Mouse (Mus musculus) heart, embryonic 14.5 days (tissue): Measurements from ENCODE around the gene Gpr176. TPM values are rescaled to one million over a fixed set of nuclear protein-coding genes. Genes with fewer than 3 reads are reported as not detected.

Experiments used
- ATAC-seq: fragments of 200-750 bp; cut with Nextera tagmentation; 2 replicates; pipeline ENCODE4 v1.8.0; 2017; ENCODE audit warnings: low read depth, moderate TSS enrichment; ENCODE audit not compliant: insufficient number of reproducible peaks, insufficient read depth, low FRiP score
- H3K27ac ChIP-seq, 2 experiments: fragments of 200-500 bp in 1 of 2; fragments of 300-500 bp in 1 of 2; sonication (generic) in 1 of 2; replicated peaks in 1 of 2; 2 replicates each; pipeline ENCODE4 v1.5.1; 2012 to 2014; ENCODE audit warnings: low read depth in 2 of 2, low read length in 2 of 2, control low read depth in 1 of 2, mild to moderate bottlenecking in 1 of 2, mixed read lengths in 1 of 2; ENCODE audit not compliant: control insufficient read depth in 1 of 2, insufficient read depth in 1 of 2
- H3K27me3 ChIP-seq: fragments of 300-500 bp; sonication (generic); 2 replicates; pipeline ENCODE4 v1.6.1; 2014; ENCODE audit warnings: mild to moderate bottlenecking, low read length, control low read depth; ENCODE audit not compliant: control insufficient read depth, insufficient read depth
- H3K36me3 ChIP-seq: fragments of 300-500 bp; sonication (generic); 2 replicates; pipeline ENCODE4 v1.6.1; 2014; ENCODE audit warnings: mild to moderate bottlenecking, control low read depth, low read length, mixed read lengths; ENCODE audit not compliant: control insufficient read depth, insufficient read depth
- H3K4me1 ChIP-seq, 2 experiments: fragments of 200-500 bp in 1 of 2; fragments of 300-500 bp in 1 of 2; sonication (generic) in 1 of 2; 2 replicates each; pipeline ENCODE4 v1.6.1; 2012 to 2014; ENCODE audit warnings: low read length in 2 of 2, control low read depth in 1 of 2, mixed read lengths in 1 of 2; ENCODE audit not compliant: control insufficient read depth in 2 of 2, insufficient read depth in 2 of 2
- H3K4me2 ChIP-seq: fragments of 300-500 bp; sonication (generic); 2 replicates; pipeline ENCODE4 v1.6.1; 2014; ENCODE audit warnings: mild to moderate bottlenecking, low read length
- H3K4me3 ChIP-seq, 2 experiments: fragments of 200-500 bp in 1 of 2; fragments of 300-500 bp in 1 of 2; sonication (generic) in 1 of 2; 2 replicates each; pipeline ENCODE4 v1.5.1; 2012 to 2014; ENCODE audit warnings: low read length in 2 of 2, mild to moderate bottlenecking in 2 of 2, control low read depth in 1 of 2, low read depth in 1 of 2, moderate library complexity in 1 of 2; ENCODE audit not compliant: control insufficient read depth in 1 of 2, insufficient read depth in 1 of 2
- H3K9ac ChIP-seq: fragments of 300-500 bp; sonication (generic); 2 replicates; pipeline ENCODE4 v1.6.1; 2014; ENCODE audit warnings: mild to moderate bottlenecking, low read length
- H3K9me3 ChIP-seq: fragments of 300-500 bp; sonication (generic); 2 replicates; pipeline ENCODE4 v1.6.1; 2016; ENCODE audit warnings: low read length, control low read depth; ENCODE audit not compliant: control insufficient read depth
- WGBS: fragments of 180-500 bp; shearing (Covaris S2); extraction: QIAGEN DNeasy Blood & Tissue Kit; methylation state at CpG from one replicate; pipeline ENCODE4 v1.1.7; 2014; 5-methylcytosine and 5-hydroxymethylcytosine counted together
- microRNA-seq: library from miRNA; unstranded; fragments of <30 nt; microRNA quantifications from one replicate; pipeline ENCODE4, GENCODE M21; 2016
- polyA plus RNA-seq: library from polyadenylated mRNA; unstranded; fragments of >200 nt; fragmentation: Nextera tagmentation; extraction: Ambion mirVana; gene quantifications from 2 replicates; pipeline ENCODE4 v1.2.1, GENCODE M21; 2014

Gene Gpr176
- polyA plus RNA-seq, 1 experiment from 2014 or later: 0.76 TPM

DNA sequence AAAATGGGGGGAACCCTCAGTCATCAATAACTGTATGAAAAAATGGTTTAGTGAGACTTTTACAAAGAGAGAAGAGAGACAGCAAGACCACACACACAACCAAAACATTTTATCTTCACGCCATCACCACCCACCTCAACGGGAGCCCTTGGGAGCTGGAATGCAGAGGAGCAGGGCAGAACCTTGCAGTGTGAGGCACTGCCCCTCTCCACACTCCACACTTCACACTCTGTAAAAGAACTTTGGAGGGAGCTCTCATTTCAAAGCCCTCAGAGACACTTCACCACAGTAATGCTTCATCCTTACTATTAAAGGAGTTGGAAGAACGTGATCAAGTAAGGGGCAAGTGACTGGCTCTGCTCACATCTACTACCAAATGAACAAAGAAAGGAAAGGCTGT, 142.7 kb downstream of the Gpr176 start:
- 17% methylated on average over 3 of the region's 3 CpGs for WGBS
- Histone ChIP-seq H3K27ac (no peak overlapping the region), H3K9me3 (no peaks in the 10 kb centered on the region), H3K36me3 (no peaks in the 10 kb centered on the region), H3K4me2 (no peak overlapping the region), H3K9ac (no peak overlapping the region), H3K4me3 (no peak overlapping the region), H3K27me3 (no peaks in the 10 kb centered on the region; the same call in 1 of the 2 replicates), H3K4me1 (peaks cover 0 to 2% of the 10 kb centered on the region in 2 experiments; a peak in 1 of 4 replicates)
- no peak for ATAC-seq

DNA sequence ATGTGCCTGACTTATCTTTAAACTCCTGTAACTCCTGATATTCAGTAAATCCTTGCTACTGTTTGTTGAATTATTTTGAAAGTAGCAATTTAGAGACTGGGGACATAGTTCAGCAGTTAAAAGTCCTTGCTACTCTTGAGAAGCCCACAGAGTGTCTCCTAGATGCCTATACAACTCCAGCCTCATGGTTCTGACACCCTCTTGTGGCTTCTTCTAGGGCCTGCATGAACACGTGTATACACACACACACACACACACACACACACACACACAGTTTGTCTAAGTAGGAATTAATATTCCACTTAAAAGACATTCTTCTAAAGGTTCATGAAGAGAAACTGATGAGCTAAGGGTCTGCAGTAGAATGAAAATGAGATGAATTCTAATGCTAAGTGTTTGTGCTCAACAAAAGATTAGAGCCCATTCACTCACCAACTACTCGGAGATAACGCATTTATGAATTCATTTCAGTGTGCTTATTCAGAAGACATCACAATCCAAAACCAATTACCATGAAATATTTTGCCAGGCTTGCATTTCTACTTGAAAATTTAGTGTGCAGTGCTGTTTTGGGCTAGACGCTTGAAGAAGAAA, 144.6 kb downstream of the Gpr176 start:
- Histone ChIP-seq H3K4me3 (no peak overlapping the region), H3K27ac (no peak overlapping the region), H3K9ac (no peak overlapping the region), H3K9me3 (no peaks in the 10 kb centered on the region), H3K4me1 (peaks cover 0 to 2% of the 10 kb centered on the region in 2 experiments; a peak in 1 of 4 replicates), H3K4me2 (no peak overlapping the region), H3K36me3 (no peaks in the 10 kb centered on the region), H3K27me3 (no peaks in the 10 kb centered on the region; the same call in 1 of the 2 replicates)
- WGBS: 93% methylated on average over 4 of the region's 4 CpGs
- no peak for ATAC-seq

Small RNA genes within 50 kb of the gene (microRNA-seq; reads per million reads assigned to microRNA genes)
- gene Gm22800: not detected

Other genes starting within 250 kb of the Gpr176 start
- gene Fsip1, start 116.5 kb downstream of the Gpr176 start, polyA plus RNA-seq: 0.12 and 0.42 TPM in 2 replicates
- gene Eif2ak4, start 15.2 kb upstream of the Gpr176 start, polyA plus RNA-seq: 6.7 and 8.2 TPM in 2 replicates
- gene Srp14, start 106.3 kb upstream of the Gpr176 start, polyA plus RNA-seq: 223 and 239 TPM in 2 replicates
- 2.1 and 6.3 TPM in 2 replicates for gene Bmf, start 176.3 kb upstream of the Gpr176 start, polyA plus RNA-seq
- gene Bub1b, start 224.8 kb upstream of the Gpr176 start, polyA plus RNA-seq: 66.8 and 67.1 TPM in 2 replicates